10 mouse cellular contexts compared by ENCODE assay signal in genomic region chr17:36892362-36892761, GRCm38 (mm10). TPM values are rescaled to one million over a fixed set of nuclear protein-coding genes. Genes with fewer than 3 reads are reported as not detected.
DNase-seq lines count a peak whose midpoint lies in the region; ATAC-seq lines count a peak whose summit lies in the region.
"Had no signal": no experiment of that assay in that cellular context is flagged by ENCODE, and none has a peak within 500 bp of the region (broad histone marks: within the 10 kb centered on the region; RNA-seq: fewer than 3 reads in every experiment).

No protein-coding gene starts in this region.

- no peak overlapping the region for H3K27ac ChIP-seq in midbrain, embryonic 12.5 days (replicated peaks)

- H3K36me3 ChIP-seq in midbrain, embryonic 12.5 days, result no peaks in the 10 kb centered on the region

- no peak overlapping the region for H3K4me3 ChIP-seq in midbrain, embryonic 12.5 days

- H3K9ac ChIP-seq in midbrain, embryonic 12.5 days (replicated peaks), result no peak overlapping the region

- no peaks in the 10 kb centered on the region for H3K4me1 ChIP-seq in midbrain, embryonic 12.5 days

- H3K4me2 ChIP-seq in midbrain, embryonic 12.5 days (replicated peaks), result no peak overlapping the region

- no peaks in the 10 kb centered on the region for H3K27me3 ChIP-seq in midbrain, embryonic 12.5 days

- peak; percentile 95 for ATAC-seq in frontal cortex, adult (ENCODE audit: low TSS enrichment)
- ATAC-seq in midbrain, embryonic 12.5 days (ENCODE audit: low FRiP score, low read depth), result peak; percentile 47; the same call in 1 of the 2 replicates

- WGBS in midbrain, embryonic 12.5 days, result 13% methylated on average over 2 of the region's 2 CpGs

- DNase-seq in frontal cortex, postnatal 25 days (ENCODE audit: low spot score in 2 of 2), result no peak
- peak; percentile 46 to 50 for DNase-seq in B cell, adult 2 months
- peak; percentile 6 for DNase-seq in adrenal gland, adult 8-10 months
- DNase-seq in fibroblast of lung, adult 2 months (ENCODE audit: low read depth), result peak; percentile 25
- DNase-seq in layer of hippocampus, postnatal 25 days (ENCODE audit: extremely low spot score in 1 of 2, low spot score in 1 of 2), result peak; percentile 24 to 56
- DNase-seq in thymus, postnatal 14 days, result peak; percentile 43

- no peaks in the 10 kb centered on the region for H3K9me3 ChIP-seq in midbrain, embryonic 12.5 days

RNA-seq across cellular contexts. Expression of gene Trim40, which starts 2.4 kb away (rescaled TPM):
- 1 to 10 TPM in 3 of 4 experiments, under 1 TPM in 1; 0.42 to 6.1 (median 3.3) TPM for total RNA-seq in adrenal gland, adult 8-10 months (2022)
- total RNA-seq in layer of hippocampus, postnatal 25 days (2021), result not detected
- polyA plus RNA-seq in midbrain, embryonic 12.5 days (2016; fragmentation: Nextera tagmentation; extraction: Ambion mirVana), result not detected in 2 replicates
- total RNA-seq: left cerebral cortex, postnatal 14 days had no signal
- polyA plus RNA-seq: testis, adult 2 months had no signal

RNA-seq across cellular contexts. Expression of gene Trim31, which starts 5.6 kb away (rescaled TPM):
- not detected for total RNA-seq in adrenal gland, adult 8-10 months (2022)
- total RNA-seq in layer of hippocampus, postnatal 25 days (2021), result under 1 TPM in 1 of 2 experiments, not detected in 1; 0.15 TPM
- not detected in 2 replicates for polyA plus RNA-seq in midbrain, embryonic 12.5 days (2016; fragmentation: Nextera tagmentation; extraction: Ambion mirVana)
- total RNA-seq: left cerebral cortex, postnatal 14 days had no signal
- polyA plus RNA-seq: testis, adult 2 months had no signal

RNA-seq across cellular contexts. Expression of gene Trim10, which starts 23.0 kb away (rescaled TPM):
- total RNA-seq in adrenal gland, adult 8-10 months (2022), result under 1 TPM in 1 of 4 experiments, not detected in 3; 0.17 TPM
- under 1 TPM in 1 of 2 experiments, not detected in 1; 0.12 TPM for total RNA-seq in layer of hippocampus, postnatal 25 days (2021)
- polyA plus RNA-seq in midbrain, embryonic 12.5 days (2016; fragmentation: Nextera tagmentation; extraction: Ambion mirVana), result 6.2 and 7.3 TPM in 2 replicates
- polyA plus RNA-seq: testis, adult 2 months had no signal

RNA-seq across cellular contexts. Expression of gene Trim15, which starts 25.4 kb away (rescaled TPM):
- under 1 TPM in 1 of 4 experiments, not detected in 3; 0.24 TPM for total RNA-seq in adrenal gland, adult 8-10 months (2022)
- total RNA-seq in layer of hippocampus, postnatal 25 days (2021), result not detected
- 0.21 and 0.56 TPM in 2 replicates for polyA plus RNA-seq in midbrain, embryonic 12.5 days (2016; fragmentation: Nextera tagmentation; extraction: Ambion mirVana)
- total RNA-seq: left cerebral cortex, postnatal 14 days had no signal
- polyA plus RNA-seq: testis, adult 2 months had no signal

RNA-seq across cellular contexts. Expression of gene Rnf39, which starts 50.4 kb away (rescaled TPM):
- under 1 TPM in 3 of 4 experiments, not detected in 1; 0.15 to 0.51 (median 0.17) TPM for total RNA-seq in adrenal gland, adult 8-10 months (2022)
- total RNA-seq in layer of hippocampus, postnatal 25 days (2021), result 1 to 10 TPM; 3.2 to 6.4 TPM
- 0.63 TPM in 2 replicates for polyA plus RNA-seq in midbrain, embryonic 12.5 days (2016; fragmentation: Nextera tagmentation; extraction: Ambion mirVana)

Comparison
In these comparisons a context has a peak if more than half of its experiments do, and no peak if none do; other contexts are left out.
1. DNase-seq: peak in B cell, adult 2 months (2 of 2), adrenal gland, adult 8-10 months (single experiment), fibroblast of lung, adult 2 months (single experiment), layer of hippocampus, postnatal 25 days (2 of 2) and thymus, postnatal 14 days (single experiment); none in frontal cortex, postnatal 25 days (0 of 2).